Mouse (Mus musculus): ENCODE data around the gene Ttc7b.

DNA sequence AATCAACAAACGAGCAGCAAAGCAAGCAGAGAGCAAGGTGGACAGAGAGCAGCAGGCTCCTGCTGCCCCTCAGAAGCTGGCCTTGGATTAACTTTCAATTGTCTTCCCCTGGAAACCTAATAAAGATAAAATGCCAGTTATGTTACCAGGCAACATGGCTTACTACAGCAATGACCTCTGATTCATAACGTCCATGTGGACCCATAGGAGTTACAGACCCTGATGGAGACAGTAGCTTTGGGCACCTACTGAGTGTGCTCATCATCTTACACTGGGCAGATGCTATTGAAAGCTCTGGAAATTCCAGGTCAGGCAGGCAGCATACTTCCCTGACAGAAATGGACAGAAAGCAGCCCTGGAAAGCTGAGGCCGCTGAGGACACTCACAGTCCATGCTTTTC, 80.7 kb downstream of the Ttc7b start:
- TF ChIP-seq POLR2AphosphoS2 (IDR thresholded peaks at IDR 0.05; ENCODE audit: insufficient read length, low read depth) (no peak), POLR2A (IDR thresholded peaks at IDR 0.05; ENCODE audit: insufficient read length, low read depth) (no peak), MAX (IDR thresholded peaks at IDR 0.05; ENCODE audit: low read depth) (no peak), CEBPB (IDR thresholded peaks at IDR 0.05; ENCODE audit: insufficient read depth, poor library complexity, severe bottlenecking) (no peak), E2F4 (IDR thresholded peaks at IDR 0.05; ENCODE audit: insufficient read depth) (no peak)
